Mouse (Mus musculus) G1E (cell line): ENCODE results near the gene Trappc10. TPM values are rescaled to one million over a fixed set of nuclear protein-coding genes. Genes with fewer than 3 reads are reported as not detected.

Experiments
- ATAC-seq: 2 replicates; pipeline ENCODE4 v1.8.0; 2016; ENCODE audit warnings: mild to moderate bottlenecking; ENCODE audit not compliant: insufficient number of reproducible peaks, poor library complexity, low FRiP score, severe bottlenecking; ENCODE audit errors: extremely low read depth
- DNase-seq: peaks from one replicate; pipeline ENCODE4 v3.0.0; 2012; ENCODE audit warnings: low spot score
- H3K27me3 ChIP-seq: 2 replicates; pipeline ENCODE4 v1.6.1; 2012; ENCODE audit warnings: mild to moderate bottlenecking, low read length, inconsistent platforms; ENCODE audit not compliant: insufficient read depth
- H3K36me3 ChIP-seq: replicated peaks from 2 replicates; pipeline ENCODE3; 2012; ENCODE audit warnings: mild to moderate bottlenecking, inconsistent platforms
- H3K4me1 ChIP-seq: 2 replicates; pipeline ENCODE4 v1.6.1; 2012; ENCODE audit warnings: low read depth, low read length, inconsistent platforms, mixed read lengths; ENCODE audit not compliant: insufficient read depth
- H3K4me3 ChIP-seq: 2 replicates; pipeline ENCODE4 v1.5.1; 2012; ENCODE audit warnings: low read depth, mild to moderate bottlenecking, inconsistent platforms, low read length, moderate library complexity, mixed read lengths
- H3K9me3 ChIP-seq: replicated peaks from 2 replicates; pipeline ENCODE4 v1.6.1; 2012; ENCODE audit warnings: inconsistent platforms
- CTCF ChIP-seq: IDR thresholded peaks from 2 replicates; pipeline ENCODE4 v1.5.1; 2012; ENCODE audit warnings: low read depth, low read length, inconsistent platforms, mixed read lengths
- GATA1 ChIP-seq: IDR thresholded peaks from 2 replicates; pipeline ENCODE4 v1.6.1; 2012; ENCODE audit warnings: borderline replicate concordance, low read length, inconsistent platforms, mixed read lengths
- GATA2 ChIP-seq: IDR thresholded peaks from 2 replicates; pipeline ENCODE4 v1.6.1; 2012; ENCODE audit warnings: low read depth, low read length, inconsistent platforms, borderline replicate concordance
- POLR2AphosphoS5 ChIP-seq: IDR thresholded peaks from 2 replicates; pipeline ENCODE4 v1.6.1; 2012; ENCODE audit warnings: low read depth, low read length, inconsistent platforms; ENCODE audit not compliant: insufficient replicate concordance
- TAL1 ChIP-seq: conservative IDR thresholded peaks from 2 replicates; pipeline ENCODE4 v1.6.1; 2012; ENCODE audit warnings: low read depth, low read length, inconsistent platforms, mixed read lengths
- polyA plus RNA-seq: library from polyadenylated mRNA; stranded (reverse); fragments of >175 nt; gene quantifications from 2 replicates; pipeline ENCODE4 v1.2.3, GENCODE M21; 2012
- total RNA-seq, 2 experiments: library from RNA; stranded (forward) in 1 of 2; stranded (reverse) in 1 of 2; fragments of 200-1000 nt in 1 of 2; fragments of >200 nt in 1 of 2; fragmentation: Nextera tagmentation in 1 of 2; gene quantifications; 2 replicates each; pipeline ENCODE4 v1.2.3; 2014 to 2017

Trappc10 gene
- total and polyA plus RNA-seq, 3 experiments, result 30.2 to 93.6 (median 54.7) TPM

DNA sequence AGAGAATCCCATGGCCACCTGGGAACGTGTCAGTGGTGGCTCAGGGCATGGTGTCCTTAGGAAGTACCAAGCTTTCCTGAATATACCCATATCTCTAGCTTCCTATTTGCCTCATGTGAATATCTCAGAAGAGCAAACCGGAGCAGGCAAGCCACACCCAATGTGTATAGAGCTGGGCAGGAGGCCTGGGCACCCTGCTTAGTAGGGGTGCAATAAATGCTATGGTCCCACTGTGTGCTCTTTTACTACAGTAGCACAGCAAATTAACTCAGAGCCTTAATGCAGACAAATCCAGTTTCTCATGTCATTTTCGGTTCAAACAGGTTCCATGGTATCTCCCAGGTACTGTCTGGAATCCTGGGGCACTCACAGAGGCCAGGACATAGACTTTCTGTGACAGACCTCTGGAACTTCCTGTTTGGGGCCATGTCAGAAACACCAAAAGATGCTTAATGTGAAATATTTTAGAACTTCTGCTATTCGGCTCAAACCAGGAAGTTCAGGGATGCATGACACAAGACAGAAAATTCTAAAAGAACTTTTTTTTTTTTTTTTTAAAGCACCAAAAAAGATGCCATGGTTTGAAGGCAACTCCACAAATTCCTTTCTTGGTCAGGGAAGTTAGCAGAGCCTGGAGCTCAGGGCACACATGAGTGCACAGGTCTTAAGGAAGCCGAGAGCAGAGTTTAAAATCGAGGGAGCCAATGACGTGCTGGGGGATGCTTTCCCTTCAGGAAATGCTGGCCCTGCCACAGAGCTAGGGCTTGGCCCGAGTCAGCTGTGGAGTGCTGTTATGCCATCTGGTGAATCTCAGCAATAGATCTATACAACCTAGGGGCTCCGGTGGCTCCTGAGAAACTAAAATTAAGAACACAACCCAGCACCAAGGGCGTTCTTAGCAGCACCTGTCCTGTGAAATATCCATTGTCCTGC is 95.3 kb downstream of the Trappc10 start:
- H3K4me1 ChIP-seq, result no peaks in the 10 kb centered on the region
- peaks cover 37% of the 10 kb centered on the region for H3K27me3 ChIP-seq
- no peaks in the 10 kb centered on the region for H3K36me3 ChIP-seq
- H3K9me3 ChIP-seq, result no peaks in the 10 kb centered on the region
- ATAC-seq (no peak), DNase-seq (no peak)
- no peak overlapping the region for H3K4me3 ChIP-seq
- TF ChIP-seq CTCF (no peak), GATA1 (no peak), POLR2AphosphoS5 (no peak), TAL1 (no peak), GATA2 (no peak)

DNA sequence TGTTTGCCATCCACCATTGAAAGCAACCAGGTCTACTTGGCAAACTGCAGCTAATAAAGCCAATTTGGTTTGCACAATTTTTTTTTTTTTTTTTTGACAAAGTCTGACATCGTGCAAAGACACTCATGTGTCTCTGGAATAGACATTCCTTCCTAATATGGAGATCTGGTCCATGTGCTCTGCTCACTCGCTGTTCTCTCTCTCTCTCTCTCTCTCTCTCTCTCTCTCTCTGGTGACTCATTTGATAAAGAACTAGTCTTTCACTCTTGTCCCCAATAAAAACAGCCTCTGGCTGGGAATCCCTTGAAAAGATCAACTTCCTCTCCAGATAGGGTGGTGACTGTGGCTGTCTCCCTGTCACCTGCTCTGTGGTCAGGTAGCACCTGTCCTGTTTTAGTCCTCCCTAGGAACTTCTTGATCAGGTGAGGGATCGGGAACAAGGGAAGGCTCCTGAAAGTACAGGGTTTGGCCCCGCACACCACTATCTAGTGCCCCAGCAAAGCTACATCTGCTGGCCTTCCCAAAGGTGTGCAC is 96.5 kb downstream of the Trappc10 start:
- H3K4me3 ChIP-seq, result no peak overlapping the region
- H3K36me3 ChIP-seq, result no peaks in the 10 kb centered on the region
- H3K9me3 ChIP-seq, result no peaks in the 10 kb centered on the region
- H3K4me1 ChIP-seq, result no peaks in the 10 kb centered on the region
- ATAC-seq, result no peak
- no peak for DNase-seq
- H3K27me3 ChIP-seq, result peaks cover 36% of the 10 kb centered on the region
- TF ChIP-seq POLR2AphosphoS5, result no peak
- TF ChIP-seq TAL1, result no peak

DNA sequence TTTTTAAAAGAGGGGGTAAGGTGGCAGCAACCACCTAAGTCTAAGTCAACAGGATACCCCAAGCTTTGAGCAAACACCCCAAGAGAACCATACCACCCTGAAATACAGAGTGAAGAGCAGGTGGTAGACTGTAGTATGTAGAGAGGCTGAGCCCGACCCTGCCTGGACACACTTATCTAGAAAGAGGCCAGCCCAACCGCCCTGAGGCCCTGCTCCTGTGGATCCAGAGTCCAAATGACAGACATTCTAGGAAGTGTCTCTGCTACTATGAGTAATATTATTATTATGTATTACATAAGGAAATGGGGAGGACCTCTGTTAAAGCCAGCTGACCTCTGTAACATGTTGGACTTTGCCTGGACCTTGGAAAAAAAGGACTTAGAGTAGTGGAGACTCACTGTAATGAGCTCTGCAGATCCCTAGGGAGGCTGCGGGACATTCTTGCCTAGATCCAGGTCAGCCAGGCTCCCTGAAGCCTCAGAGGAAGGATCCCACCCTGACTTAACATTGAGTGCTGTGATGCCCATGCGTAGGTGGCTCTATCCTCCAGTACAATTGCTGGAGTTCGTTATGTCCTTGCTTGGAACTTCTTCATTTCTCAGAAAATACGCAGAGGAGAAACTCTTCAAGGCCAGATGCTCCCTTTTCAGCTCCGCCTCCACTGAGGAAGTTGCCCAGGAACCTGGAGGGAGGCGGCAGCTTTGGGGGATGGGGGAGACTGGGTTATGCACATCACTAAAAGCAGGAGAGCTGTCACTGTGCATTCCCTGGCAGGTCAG is 100.5 kb downstream of the Trappc10 start:
- no peaks in the 10 kb centered on the region for H3K36me3 ChIP-seq
- DNase-seq (no peak), ATAC-seq (no peak)
- H3K4me1 ChIP-seq, result no peaks in the 10 kb centered on the region
- TF ChIP-seq GATA1 (no peak), TAL1 (no peak), GATA2 (no peak), POLR2AphosphoS5 (no peak), CTCF (no peak)
- peaks cover 16% of the 10 kb centered on the region for H3K27me3 ChIP-seq
- H3K9me3 ChIP-seq, result no peaks in the 10 kb centered on the region
- no peak overlapping the region for H3K4me3 ChIP-seq

DNA sequence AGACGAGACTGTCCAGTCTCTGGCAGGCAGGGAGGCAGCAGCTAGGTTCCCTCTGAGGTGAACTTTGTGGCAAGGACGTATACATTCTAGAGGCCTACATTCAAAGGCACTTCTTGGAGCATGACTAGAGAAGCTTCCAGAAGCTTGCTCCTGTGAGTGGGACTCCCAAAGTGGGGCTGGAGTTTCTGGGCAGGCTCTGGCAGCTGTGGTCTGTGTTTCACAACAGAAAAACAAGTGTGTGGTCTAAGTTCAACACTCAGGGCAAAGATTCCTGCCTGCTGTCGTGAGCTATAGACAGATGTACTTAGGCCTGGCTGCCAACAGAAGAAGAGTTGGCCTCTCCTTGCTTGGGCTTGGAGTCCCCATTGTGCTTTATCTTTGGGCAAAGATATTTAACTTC is 103.6 kb downstream of the Trappc10 start:
- peaks cover 13% of the 10 kb centered on the region for H3K27me3 ChIP-seq
- no peaks in the 10 kb centered on the region for H3K36me3 ChIP-seq
- H3K9me3 ChIP-seq, result no peaks in the 10 kb centered on the region
- ATAC-seq (no peak), DNase-seq (no peak)
- TF ChIP-seq CTCF (no peak), POLR2AphosphoS5 (no peak), GATA2 (no peak), TAL1 (no peak), GATA1 (no peak)
- H3K4me1 ChIP-seq, result no peaks in the 10 kb centered on the region
- no peak overlapping the region for H3K4me3 ChIP-seq

DNA sequence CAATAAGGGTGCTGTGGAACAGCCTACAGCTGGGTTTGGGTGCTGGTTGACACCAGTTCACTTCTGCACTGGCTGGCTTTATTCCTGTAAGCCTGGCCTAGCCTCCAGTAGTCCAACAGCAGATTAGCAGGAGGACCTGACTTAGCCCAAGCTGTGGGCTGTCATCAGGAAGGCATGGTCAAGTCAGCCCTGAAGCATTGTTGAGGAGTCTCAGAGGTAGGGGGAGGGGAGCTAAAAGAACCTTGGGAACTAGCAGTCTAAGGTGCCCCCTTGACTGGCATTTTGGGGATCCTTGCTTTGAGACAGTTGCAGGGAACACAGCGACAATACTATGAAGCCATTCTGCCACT is 104.2 kb downstream of the Trappc10 start:
- Histone ChIP-seq H3K4me1 (no peaks in the 10 kb centered on the region), H3K4me3 (no peak overlapping the region), H3K9me3 (no peaks in the 10 kb centered on the region), H3K36me3 (no peaks in the 10 kb centered on the region), H3K27me3 (peaks cover 12% of the 10 kb centered on the region)
- no peak for ATAC-seq
- DNase-seq, result no peak
- TF ChIP-seq TAL1 (no peak), CTCF (no peak)

DNA sequence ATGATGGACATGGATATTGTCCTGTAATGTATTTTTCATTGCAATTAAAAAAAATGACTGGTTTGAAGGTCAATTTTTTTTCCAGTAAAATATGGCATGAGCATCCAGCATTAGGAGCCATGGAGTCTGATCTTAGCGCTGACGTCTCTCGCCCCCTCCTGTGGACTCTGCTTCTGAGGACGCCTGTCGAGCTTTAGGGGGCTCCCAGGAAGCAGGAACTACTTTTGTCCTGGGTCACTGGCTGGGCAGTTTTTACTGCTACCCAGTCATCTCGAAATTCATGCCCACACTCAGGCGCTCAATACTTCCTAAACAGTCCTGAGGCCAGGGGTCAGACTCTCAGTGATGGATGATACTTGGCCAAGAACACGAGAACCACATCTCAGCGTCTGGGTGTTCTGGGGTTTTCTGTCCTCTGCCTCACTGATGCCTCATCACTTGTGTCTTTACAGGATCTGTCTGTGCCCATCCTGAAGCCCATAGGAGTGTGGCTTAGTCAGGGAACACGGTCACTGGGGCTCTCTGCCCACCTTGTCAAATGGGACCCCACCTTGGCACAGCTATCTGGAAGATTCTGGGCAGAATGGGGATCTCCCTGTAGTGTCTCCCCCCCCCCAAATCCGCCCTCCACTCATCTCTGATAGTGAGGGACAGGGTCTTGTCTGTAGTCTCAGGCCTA is 104.7 kb downstream of the Trappc10 start:
- no peaks in the 10 kb centered on the region for H3K36me3 ChIP-seq
- TF ChIP-seq GATA2 (no peak), GATA1 (no peak), TAL1 (no peak), POLR2AphosphoS5 (no peak), CTCF (no peak)
- H3K27me3 ChIP-seq, result peaks cover 12% of the 10 kb centered on the region
- no peak overlapping the region for H3K4me3 ChIP-seq
- no peak for DNase-seq
- H3K9me3 ChIP-seq, result no peaks in the 10 kb centered on the region
- no peak for ATAC-seq
- H3K4me1 ChIP-seq, result no peaks in the 10 kb centered on the region
